Comparison of ENCODE assay signal across 29 mouse cellular contexts in the genomic region with DNA sequence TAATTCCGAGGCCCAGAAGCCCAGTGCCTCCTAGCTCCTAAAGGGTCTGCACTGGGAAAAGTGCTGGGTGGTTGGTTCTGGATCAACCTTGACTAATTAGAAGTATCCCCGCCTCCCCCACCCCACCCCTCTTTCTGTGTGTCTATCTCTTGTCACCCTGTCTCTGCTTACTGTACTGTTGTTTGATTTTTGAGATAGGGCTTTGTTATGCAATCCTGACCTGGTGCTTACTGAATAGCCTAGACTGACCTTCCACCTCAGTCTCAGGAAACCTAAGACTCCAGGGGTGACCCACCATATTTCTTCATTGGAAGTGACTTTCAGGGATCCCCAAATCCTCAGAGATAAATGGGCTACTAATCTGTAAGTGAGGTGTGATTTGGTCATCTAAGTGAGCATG. TPM values are rescaled to one million over a fixed set of nuclear protein-coding genes. Genes with fewer than 3 reads are reported as not detected.
DNase-seq lines count a peak whose midpoint lies in the region; ATAC-seq and TF ChIP-seq lines count a peak whose summit lies in the region.
"Had no signal": no experiment of that assay in that cellular context is flagged by ENCODE, and none has a peak within 500 bp of the region (broad histone marks: within the 10 kb centered on the region; RNA-seq: fewer than 3 reads in every experiment).

No protein-coding gene starts in this region.

- H3K9me3 ChIP-seq in liver, embryonic 13.5 days (replicated peaks), result no peaks in the 10 kb centered on the region
- no peaks in the 10 kb centered on the region for H3K9me3 ChIP-seq in liver, postnatal 0 days (ENCODE audit: low read length)
- no peaks in the 10 kb centered on the region for H3K9me3 ChIP-seq in liver, embryonic 16.5 days (replicated peaks; ENCODE audit: control insufficient read depth, low read length)
- H3K9me3 ChIP-seq: embryonic facial prominence, embryonic 13.5 days; embryonic facial prominence, embryonic 15.5 days; forebrain, embryonic 10.5 days; forebrain, embryonic 12.5 days; G1E had no signal

- peak; percentile 55 for DNase-seq in liver, adult 2 months (ENCODE audit: extremely low read depth, low read depth, low spot score)
- no peak for DNase-seq in liver
- no peak for DNase-seq in liver, embryonic 13.5 days
- DNase-seq in liver, postnatal 0 days, result no peak
- DNase-seq in urinary bladder, postnatal 14 days (ENCODE audit: low spot score), result no peak
- DNase-seq: adrenal gland, adult 8-10 months; adrenal gland, postnatal 14 days; adrenal gland, postnatal 36 days; B cell, adult 2 months; cerebellum, adult 11-12 months; cerebellum, adult 2 months; cerebellum, adult 9-10 months; cerebellum, postnatal 10 days; cerebellum, postnatal 25 days had no signal

- no peak for TF ChIP-seq CTCF in liver, adult 2 months (IDR thresholded peaks at IDR 0.05; ENCODE audit: low read depth, low read length)
- TF ChIP-seq CTCF in liver, postnatal 0 days (IDR thresholded peaks at IDR 0.05; ENCODE audit: low read depth), result no peak

- H3K4me1 ChIP-seq in liver, adult 2 months (ENCODE audit: control insufficient read depth, insufficient read depth, low read length), result no peaks in the 10 kb centered on the region
- H3K4me1 ChIP-seq in liver, embryonic 13.5 days (replicated peaks), result no peaks in the 10 kb centered on the region
- H3K4me1 ChIP-seq in liver, postnatal 0 days (ENCODE audit: insufficient read depth), result no peaks in the 10 kb centered on the region
- no peaks in the 10 kb centered on the region for H3K4me1 ChIP-seq in liver, embryonic 16.5 days (ENCODE audit: control insufficient read depth, low read depth, low read length)
- H3K4me1 ChIP-seq: embryonic facial prominence, embryonic 15.5 days; forebrain, embryonic 10.5 days; forebrain, embryonic 12.5 days had no signal

- no peak overlapping the region for H3K4me3 ChIP-seq in liver, adult 2 months (ENCODE audit: insufficient read depth, low read depth, low read length)
- H3K4me3 ChIP-seq in liver, embryonic 13.5 days (replicated peaks), result no peak overlapping the region
- no peak overlapping the region for H3K4me3 ChIP-seq in liver, postnatal 0 days (ENCODE audit: low read depth, low read length)
- H3K4me3 ChIP-seq in liver, embryonic 16.5 days (ENCODE audit: low read depth, low read length), result no peak overlapping the region
- H3K4me3 ChIP-seq: embryonic facial prominence, embryonic 13.5 days; embryonic facial prominence, embryonic 15.5 days; erythroblast, embryonic 14.5 days; forebrain, embryonic 10.5 days; forebrain, embryonic 12.5 days had no signal

- no peak overlapping the region for H3K4me2 ChIP-seq in liver, embryonic 13.5 days
- H3K4me2 ChIP-seq in liver, postnatal 0 days (ENCODE audit: low read depth, low read length), result no peak overlapping the region
- H3K4me2 ChIP-seq in liver, embryonic 16.5 days (ENCODE audit: low read depth, low read length), result no peak overlapping the region
- H3K4me2 ChIP-seq: embryonic facial prominence, embryonic 13.5 days; embryonic facial prominence, embryonic 15.5 days; forebrain, embryonic 12.5 days had no signal

- no peak for TF ChIP-seq POLR2A in liver, adult 2 months (IDR thresholded peaks at IDR 0.05; ENCODE audit: extremely low read depth, insufficient read depth, low read length)

- H3K9ac ChIP-seq in liver, adult 2 months (ENCODE audit: low read depth, low read length), result no peak overlapping the region
- H3K9ac ChIP-seq in liver, embryonic 13.5 days, result no peak overlapping the region
- H3K9ac ChIP-seq in liver, postnatal 0 days (replicated peaks), result no peak overlapping the region
- no peak overlapping the region for H3K9ac ChIP-seq in liver, embryonic 16.5 days (ENCODE audit: low read depth, low read length)
- H3K9ac ChIP-seq: embryonic facial prominence, embryonic 13.5 days; embryonic facial prominence, embryonic 15.5 days; forebrain, embryonic 12.5 days had no signal

- ATAC-seq in liver, embryonic 13.5 days (ENCODE audit: low read depth), result peak; percentile 62; the same call in 1 of the 2 replicates
- ATAC-seq in liver, postnatal 0 days, result no peak
- ATAC-seq in liver, embryonic 16.5 days (ENCODE audit: low read depth), result peak; percentile 53; the same call in 1 of the 2 replicates
- ATAC-seq: activated CD4-positive, CD25-positive, alpha-beta regulatory T cell, adult 4 months; CD4-positive, CD25-positive, alpha-beta regulatory T cell, adult 4 months; forebrain, embryonic 14.5 days; forebrain, embryonic 16.5 days; Patski had no signal

- H3K27ac ChIP-seq in liver, adult 2 months (replicated peaks; ENCODE audit: insufficient read depth, low read depth, low read length), result no peak overlapping the region
- no peak overlapping the region for H3K27ac ChIP-seq in liver, embryonic 13.5 days
- no peak overlapping the region for H3K27ac ChIP-seq in liver, postnatal 0 days (ENCODE audit: low read depth)
- no peak overlapping the region for H3K27ac ChIP-seq in liver, embryonic 16.5 days (ENCODE audit: low read length)
- H3K27ac ChIP-seq: embryonic facial prominence, embryonic 13.5 days; embryonic facial prominence, embryonic 15.5 days; forebrain, embryonic 10.5 days; forebrain, embryonic 12.5 days had no signal

- 33% methylated on average over 2 of the region's 2 CpGs for WGBS in liver, adult 2 months
- 47% methylated on average over 2 of the region's 2 CpGs for WGBS in liver, embryonic 13.5 days (ENCODE audit: insufficient replicate concordance)
- WGBS in liver, postnatal 0 days (ENCODE audit: insufficient replicate concordance), result 61% methylated on average over 2 of the region's 2 CpGs
- WGBS in liver, embryonic 16.5 days (ENCODE audit: insufficient replicate concordance), result 53% methylated on average over 2 of the region's 2 CpGs

- no peak for TF ChIP-seq EP300 in liver, postnatal 0 days (IDR thresholded peaks at IDR 0.05; ENCODE audit: low read depth)

- no peaks in the 10 kb centered on the region for H3K36me3 ChIP-seq in liver, adult 2 months (ENCODE audit: control insufficient read depth, insufficient read depth, low read length)
- no peaks in the 10 kb centered on the region for H3K36me3 ChIP-seq in liver, embryonic 13.5 days
- H3K36me3 ChIP-seq in liver, postnatal 0 days (replicated peaks; ENCODE audit: insufficient read depth, low read length), result no peaks in the 10 kb centered on the region
- H3K36me3 ChIP-seq in liver, embryonic 16.5 days (ENCODE audit: control insufficient read depth, insufficient read depth), result no peaks in the 10 kb centered on the region
- H3K36me3 ChIP-seq: embryonic facial prominence, embryonic 13.5 days; embryonic facial prominence, embryonic 15.5 days; forebrain, embryonic 10.5 days; forebrain, embryonic 12.5 days; G1E had no signal

- H3K79me2 ChIP-seq in liver, adult 2 months (ENCODE audit: control insufficient read depth, insufficient read depth, low read length), result no peaks in the 10 kb centered on the region

- H3K27me3 ChIP-seq in liver, adult 2 months (ENCODE audit: control insufficient read depth, insufficient read depth, low read length), result no peaks in the 10 kb centered on the region
- H3K27me3 ChIP-seq in liver, embryonic 13.5 days, result no peaks in the 10 kb centered on the region
- H3K27me3 ChIP-seq in liver, postnatal 0 days (ENCODE audit: insufficient read depth, low read length), result no peaks in the 10 kb centered on the region
- H3K27me3 ChIP-seq in liver, embryonic 16.5 days (ENCODE audit: control insufficient read depth, insufficient read depth, low read depth, low read length), result no peaks in the 10 kb centered on the region
- H3K27me3 ChIP-seq: CH12.LX; embryonic facial prominence, embryonic 15.5 days had no signal

RNA-seq across cellular contexts. Expression of gene Asb9, which starts 3.9 kb away (rescaled TPM):
- not detected in 2 replicates for total RNA-seq in liver, adult 2 months (2014; rRNA removed)
- not detected in 2 replicates for polyA plus RNA-seq in liver, adult 2 months (2012; rRNA removed)
- 0.12 TPM in 1 of 2 replicates, not detected in the other for polyA plus RNA-seq in liver, embryonic 13.5 days (2015; fragmentation: Nextera tagmentation; extraction: Ambion mirVana)
- polyA plus RNA-seq in liver, postnatal 0 days (2015; fragmentation: Nextera tagmentation; extraction: Ambion mirVana), result not detected in 2 replicates
- 0.11 TPM in 1 of 2 replicates, not detected in the other for polyA plus RNA-seq in liver, embryonic 16.5 days (2015; fragmentation: Nextera tagmentation; extraction: Ambion mirVana)
- total RNA-seq: adrenal gland, adult 18-20 months; adrenal gland, postnatal 14 days; adrenal gland, postnatal 36 days; CH12.LX; G1E had no signal
- polyA plus RNA-seq: activated CD4-positive, CD25-positive, alpha-beta regulatory T cell, adult 4 months; CD4-positive, CD25-positive, alpha-beta regulatory T cell, adult 4 months; cerebellum, adult 2 months; cortical plate, adult 2 months; erythroblast, embryonic 14.5 days; forebrain, embryonic 14.5 days; forebrain, embryonic 16.5 days; G1E had no signal
